Mouse (Mus musculus): Measurements from ENCODE around the gene Adi1.

Gene Adi1

GRCm38 (mm10) chr12:28697821-28698595 is 23.0 kb downstream of the Adi1 start:
- DNase-seq = no peak

- no peak for DNase-seq
Measured at GRCm38 (mm10) chr12:28699086-28699485, 24.1 kb downstream of the Adi1 start.

- peak; percentile 88 for DNase-seq
Measured at GRCm38 (mm10) chr12:28699656-28700055, 24.6 kb downstream of the Adi1 start.

GRCm38 (mm10) chr12:28700101-28700511 is 25.1 kb downstream of the Adi1 start:
- DNase-seq = peak; percentile 47

- peak; percentile 76 for DNase-seq
Measured at GRCm38 (mm10) chr12:28700561-28701025, 25.6 kb downstream of the Adi1 start.

GRCm38 (mm10) chr12:28701302-28701701 is 26.3 kb downstream of the Adi1 start:
- no peak for DNase-seq

- no peak for DNase-seq
Measured at GRCm38 (mm10) chr12:28704381-28704780, 29.4 kb downstream of the Adi1 start.

GRCm38 (mm10) chr12:28705204-28705603 is 30.2 kb downstream of the Adi1 start:
- DNase-seq = no peak

GRCm38 (mm10) chr12:28708154-28708553 is 33.1 kb downstream of the Adi1 start:
- DNase-seq = no peak

- no peak for DNase-seq
Measured at GRCm38 (mm10) chr12:28710566-28711185, 35.6 kb downstream of the Adi1 start.

- DNase-seq = no peak
Measured at GRCm38 (mm10) chr12:28714822-28715632, 40.0 kb downstream of the Adi1 start.

GRCm38 (mm10) chr12:28717066-28717465 is 42.0 kb downstream of the Adi1 start:
- DNase-seq = no peak

GRCm38 (mm10) chr12:28718106-28718505 is 43.1 kb downstream of the Adi1 start:
- DNase-seq = no peak

- DNase-seq = no peak
Measured at GRCm38 (mm10) chr12:28724366-28724765, 49.3 kb downstream of the Adi1 start.

GRCm38 (mm10) chr12:28726204-28726603 is 51.2 kb downstream of the Adi1 start:
- DNase-seq = no peak

- DNase-seq = no peak
Measured at GRCm38 (mm10) chr12:28727061-28727460, 52.0 kb downstream of the Adi1 start.
